Mouse (Mus musculus): ENCODE measurements around the gene Klhdc7a. TPM values are rescaled to one million over a fixed set of nuclear protein-coding genes. Genes with fewer than 3 reads are reported as not detected.

The Klhdc7a gene
- polyA plus RNA-seq, 1 experiment from 2014 or later, result 0.56 TPM

DNA sequence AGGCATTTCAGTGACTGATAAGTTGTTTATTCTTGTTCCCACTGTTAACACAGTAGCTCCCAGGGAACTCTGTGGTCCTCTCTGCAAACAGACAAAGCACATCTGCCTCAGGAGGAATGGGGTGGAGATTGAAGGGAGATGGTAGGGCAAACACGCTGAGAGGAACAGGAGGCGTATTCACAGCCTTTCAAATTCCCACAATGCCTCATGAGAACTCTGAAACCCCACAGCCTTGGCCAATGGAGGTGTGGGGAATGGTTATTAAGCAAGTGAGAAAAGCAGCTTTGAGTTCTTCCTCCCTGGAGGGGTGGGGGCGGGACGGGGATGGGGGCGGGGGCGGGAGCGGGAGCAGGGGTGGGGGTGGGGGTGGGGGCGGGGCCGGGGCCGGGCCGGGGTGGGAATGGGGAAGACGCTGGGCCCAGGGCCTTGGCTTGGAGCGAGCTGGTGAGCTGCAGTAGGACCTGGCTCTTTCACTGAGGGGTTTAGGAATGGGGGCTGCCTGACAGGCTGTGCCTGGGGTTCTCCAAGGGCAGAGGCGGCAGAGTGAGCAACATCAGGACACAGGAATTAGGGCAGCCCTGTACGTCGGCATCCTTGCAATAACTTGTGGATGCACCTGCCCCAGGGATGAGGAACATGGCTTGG, 25.4 kb upstream of the Klhdc7a start:
- DNase-seq (ENCODE audit: low spot score), result no peak
- WGBS, result 4% methylated on average over 15 of the region's 16 CpGs
- ATAC-seq (ENCODE audit: low FRiP score), result 0 out of 2 replicates have a peak, but pooled peaks have one; percentile 19

GRCm38 (mm10) chr4:139986913-139987312, 19.1 kb upstream of the Klhdc7a start:
- 6% methylated on average over 7 of the region's 7 CpGs for WGBS
- Histone ChIP-seq H3K9me3 (ENCODE audit: control insufficient read depth, low read length) (no peaks in the 10 kb centered on the region), H3K4me2 (replicated peaks) (no peak overlapping the region), H3K9ac (no peak overlapping the region), H3K27ac (no peak overlapping the region), H3K27me3 (ENCODE audit: control insufficient read depth, insufficient read depth, low read length) (no peaks in the 10 kb centered on the region), H3K4me1 (replicated peaks; ENCODE audit: control insufficient read depth, insufficient read depth, low read length) (peaks cover 8% of the 10 kb centered on the region; the same call in 1 of the 2 replicates), H3K36me3 (replicated peaks; ENCODE audit: control insufficient read depth, insufficient read depth) (no peaks in the 10 kb centered on the region), H3K4me3 (replicated peaks; ENCODE audit: low read length) (no peak overlapping the region)
- ATAC-seq (ENCODE audit: low FRiP score) (no peak), DNase-seq (ENCODE audit: low spot score) (no peak)

More for the DNA sequence above, 25.4 kb upstream of the Klhdc7a start:
- Histone ChIP-seq H3K27ac (no peak overlapping the region), H3K9me3 (ENCODE audit: control insufficient read depth, low read length) (no peaks in the 10 kb centered on the region), H3K36me3 (replicated peaks; ENCODE audit: control insufficient read depth, insufficient read depth) (no peaks in the 10 kb centered on the region), H3K4me3 (replicated peaks; ENCODE audit: low read length) (no peak overlapping the region), H3K27me3 (ENCODE audit: control insufficient read depth, insufficient read depth, low read length) (no peaks in the 10 kb centered on the region), H3K9ac (no peak overlapping the region; the same call in 1 of the 2 replicates), H3K4me1 (replicated peaks; ENCODE audit: control insufficient read depth, insufficient read depth, low read length) (no peaks in the 10 kb centered on the region; the same call in 1 of the 2 replicates), H3K4me2 (replicated peaks) (no peak overlapping the region)

DNA sequence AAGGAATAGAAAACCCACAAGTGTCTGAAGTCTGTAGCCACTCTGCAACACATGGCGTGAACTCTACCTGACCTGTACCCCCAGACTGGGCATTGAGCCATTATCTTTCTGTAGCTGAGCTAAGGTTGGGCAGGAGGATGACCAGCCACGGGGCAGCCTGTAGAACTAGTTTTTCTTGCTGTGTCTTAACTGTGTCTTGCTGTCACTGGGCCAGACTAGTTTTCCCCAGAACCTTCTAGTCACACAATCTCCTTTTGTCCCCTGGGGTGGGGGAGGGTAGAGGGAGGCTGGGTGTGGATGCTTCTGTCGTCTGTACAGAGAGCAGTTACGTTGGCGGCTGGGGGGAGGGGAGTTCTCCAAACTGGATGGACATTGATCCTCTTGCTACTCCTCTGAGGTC, 10.9 kb upstream of the Klhdc7a start:
- H3K36me3 ChIP-seq (replicated peaks; ENCODE audit: control insufficient read depth, insufficient read depth), result no peaks in the 10 kb centered on the region
- no peak for DNase-seq (ENCODE audit: low spot score)
- H3K27ac ChIP-seq, result no peak overlapping the region
- H3K4me1 ChIP-seq (replicated peaks; ENCODE audit: control insufficient read depth, insufficient read depth, low read length), result peaks cover 15% of the 10 kb centered on the region
- no peaks in the 10 kb centered on the region for H3K27me3 ChIP-seq (ENCODE audit: control insufficient read depth, insufficient read depth, low read length)
- H3K4me2 ChIP-seq (replicated peaks), result no peak overlapping the region
- no peak overlapping the region for H3K9ac ChIP-seq
- H3K9me3 ChIP-seq (ENCODE audit: control insufficient read depth, low read length), result no peaks in the 10 kb centered on the region
- no peak overlapping the region for H3K4me3 ChIP-seq (replicated peaks; ENCODE audit: low read length)
- 33% methylated on average over 5 of the region's 5 CpGs for WGBS
- no peak for ATAC-seq (ENCODE audit: low FRiP score)

DNA sequence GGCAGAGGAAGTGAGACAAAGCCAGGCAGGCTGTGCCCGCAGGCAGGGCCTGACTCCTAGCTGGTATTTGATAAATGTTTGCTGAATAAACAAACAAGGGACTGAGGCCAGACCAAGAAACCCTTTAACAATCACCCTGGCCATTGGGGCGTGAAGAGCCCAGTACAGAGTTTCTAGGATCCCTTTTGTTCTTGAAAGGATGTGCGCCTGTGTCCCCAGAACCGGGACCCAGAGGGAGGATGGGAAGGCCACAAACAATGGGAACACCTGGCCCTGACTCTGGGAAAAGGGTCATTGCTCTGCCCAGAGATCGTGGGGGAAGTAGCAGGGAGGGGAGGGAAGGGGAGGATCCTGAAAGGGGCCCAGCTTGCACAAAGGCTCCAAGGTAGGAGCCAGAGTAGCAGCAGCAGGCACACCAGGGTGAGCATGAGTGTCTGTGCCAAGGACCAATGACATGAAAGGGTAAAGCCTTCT, 9.5 kb upstream of the Klhdc7a start:
- peaks cover 14% of the 10 kb centered on the region for H3K4me1 ChIP-seq (replicated peaks; ENCODE audit: control insufficient read depth, insufficient read depth, low read length)
- no peaks in the 10 kb centered on the region for H3K9me3 ChIP-seq (ENCODE audit: control insufficient read depth, low read length)
- H3K9ac ChIP-seq, result no peak overlapping the region
- WGBS, result 7% methylated on average over 5 of the region's 5 CpGs
- no peak overlapping the region for H3K4me3 ChIP-seq (replicated peaks; ENCODE audit: low read length)
- H3K27me3 ChIP-seq (ENCODE audit: control insufficient read depth, insufficient read depth, low read length), result no peaks in the 10 kb centered on the region
- no peak for DNase-seq (ENCODE audit: low spot score)
- ATAC-seq (ENCODE audit: low FRiP score), result no peak
- no peak overlapping the region for H3K4me2 ChIP-seq (replicated peaks)
- H3K27ac ChIP-seq, result no peak overlapping the region
- H3K36me3 ChIP-seq (replicated peaks; ENCODE audit: control insufficient read depth, insufficient read depth), result no peaks in the 10 kb centered on the region

GRCm38 (mm10) chr4:139974506-139974905, 6.7 kb upstream of the Klhdc7a start:
- no peak for DNase-seq (ENCODE audit: low spot score)
- no peaks in the 10 kb centered on the region for H3K36me3 ChIP-seq (replicated peaks; ENCODE audit: control insufficient read depth, insufficient read depth)
- H3K9ac ChIP-seq, result no peak overlapping the region
- peaks cover 11% of the 10 kb centered on the region for H3K4me1 ChIP-seq (replicated peaks; ENCODE audit: control insufficient read depth, insufficient read depth, low read length)
- H3K4me3 ChIP-seq (replicated peaks; ENCODE audit: low read length), result no peak overlapping the region
- no peak overlapping the region for H3K4me2 ChIP-seq (replicated peaks)
- peak overlapping the region; percentile 64 for H3K27ac ChIP-seq
- no peaks in the 10 kb centered on the region for H3K9me3 ChIP-seq (ENCODE audit: control insufficient read depth, low read length)
- no peaks in the 10 kb centered on the region for H3K27me3 ChIP-seq (ENCODE audit: control insufficient read depth, insufficient read depth, low read length)
- no peak for ATAC-seq (ENCODE audit: low FRiP score)
- 28% methylated on average over 7 of the region's 7 CpGs for WGBS

GRCm38 (mm10) chr4:139967475-139967891, 343 bp downstream of the Klhdc7a start:
- H3K27me3 ChIP-seq (ENCODE audit: control insufficient read depth, insufficient read depth, low read length), result no peaks in the 10 kb centered on the region
- H3K27ac ChIP-seq, result peak overlapping the region; percentile 21; the same call in 1 of the 2 replicates
- no peaks in the 10 kb centered on the region for H3K9me3 ChIP-seq (ENCODE audit: control insufficient read depth, low read length)
- H3K4me2 ChIP-seq (replicated peaks), result no peak overlapping the region
- DNase-seq (ENCODE audit: low spot score), result no peak
- no peak overlapping the region for H3K9ac ChIP-seq
- 12% methylated on average over 10 of the region's 10 CpGs for WGBS
- no peaks in the 10 kb centered on the region; the same call in 1 of the 2 replicates for H3K4me1 ChIP-seq (replicated peaks; ENCODE audit: control insufficient read depth, insufficient read depth, low read length)
- no peak overlapping the region for H3K4me3 ChIP-seq (replicated peaks; ENCODE audit: low read length)
- H3K36me3 ChIP-seq (replicated peaks; ENCODE audit: control insufficient read depth, insufficient read depth), result no peaks in the 10 kb centered on the region
- no peak for ATAC-seq (ENCODE audit: low FRiP score)

DNA sequence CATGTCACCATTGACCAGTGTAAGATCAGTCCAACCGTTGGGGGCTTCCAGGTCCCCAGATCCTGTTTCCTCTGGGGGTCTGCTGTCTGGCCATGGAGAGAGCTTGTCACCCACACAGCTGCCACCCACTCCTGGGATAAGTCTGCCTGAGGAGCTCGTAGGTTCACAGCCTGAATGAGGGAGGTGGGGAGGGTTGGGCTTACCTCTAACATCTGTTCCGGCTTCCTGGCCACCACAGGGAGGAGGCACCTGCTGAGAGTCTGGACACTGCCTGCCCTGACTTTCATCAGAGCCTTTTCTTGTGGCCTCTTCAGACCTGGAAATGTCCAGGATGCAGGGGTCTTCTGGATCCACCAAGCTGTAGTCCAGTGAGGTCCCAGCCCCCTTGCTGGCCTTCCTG, 845 bp downstream of the Klhdc7a start:
- no peaks in the 10 kb centered on the region for H3K27me3 ChIP-seq (ENCODE audit: control insufficient read depth, insufficient read depth, low read length)
- H3K4me2 ChIP-seq (replicated peaks), result no peak overlapping the region
- H3K4me3 ChIP-seq (replicated peaks; ENCODE audit: low read length), result no peak overlapping the region
- no peaks in the 10 kb centered on the region; the same call in 1 of the 2 replicates for H3K4me1 ChIP-seq (replicated peaks; ENCODE audit: control insufficient read depth, insufficient read depth, low read length)
- no peak for ATAC-seq (ENCODE audit: low FRiP score)
- H3K9ac ChIP-seq, result no peak overlapping the region
- 46% methylated on average over 3 of the region's 3 CpGs for WGBS
- H3K27ac ChIP-seq, result no peak overlapping the region
- no peaks in the 10 kb centered on the region for H3K36me3 ChIP-seq (replicated peaks; ENCODE audit: control insufficient read depth, insufficient read depth)
- no peaks in the 10 kb centered on the region for H3K9me3 ChIP-seq (ENCODE audit: control insufficient read depth, low read length)
- no peak for DNase-seq (ENCODE audit: low spot score)

GRCm38 (mm10) chr4:139965596-139966185, 2.1 kb downstream of the Klhdc7a start:
- Histone ChIP-seq H3K4me1 (replicated peaks; ENCODE audit: control insufficient read depth, insufficient read depth, low read length) (no peaks in the 10 kb centered on the region; the same call in 1 of the 2 replicates), H3K27ac (no peak overlapping the region), H3K9me3 (ENCODE audit: control insufficient read depth, low read length) (no peaks in the 10 kb centered on the region), H3K4me3 (replicated peaks; ENCODE audit: low read length) (no peak overlapping the region), H3K27me3 (ENCODE audit: control insufficient read depth, insufficient read depth, low read length) (no peaks in the 10 kb centered on the region), H3K9ac (no peak overlapping the region), H3K36me3 (replicated peaks; ENCODE audit: control insufficient read depth, insufficient read depth) (no peaks in the 10 kb centered on the region), H3K4me2 (replicated peaks) (no peak overlapping the region)
- WGBS, result 88% methylated on average over 28 of the region's 28 CpGs
- ATAC-seq (ENCODE audit: low FRiP score), result no peak; the same call in 1 of the 2 replicates
- no peak for DNase-seq (ENCODE audit: low spot score)

DNA sequence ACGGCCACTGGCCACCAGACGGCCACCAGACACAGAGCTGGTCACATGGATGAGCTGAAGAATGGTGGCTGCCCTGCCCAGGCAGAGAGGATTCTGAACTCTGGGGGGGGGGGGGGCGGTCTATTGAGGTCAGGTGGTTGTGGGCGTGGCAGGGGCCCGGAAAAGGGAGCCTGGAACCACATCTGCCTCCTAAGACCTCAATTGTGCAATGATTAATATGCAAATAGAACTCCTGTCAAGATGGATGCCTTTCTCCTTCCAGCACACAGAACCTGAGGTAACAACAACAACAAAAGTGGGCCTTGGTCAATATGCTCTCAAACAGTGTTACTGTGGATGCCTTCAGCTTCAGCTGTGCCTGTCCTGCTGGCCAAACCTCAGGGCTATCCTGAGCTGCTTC, 3.4 kb downstream of the Klhdc7a start:
- no peaks in the 10 kb centered on the region for H3K27me3 ChIP-seq (ENCODE audit: control insufficient read depth, insufficient read depth, low read length)
- H3K4me1 ChIP-seq (replicated peaks; ENCODE audit: control insufficient read depth, insufficient read depth, low read length), result peaks cover 6% of the 10 kb centered on the region; the same call in 1 of the 2 replicates
- ATAC-seq (ENCODE audit: low FRiP score), result no peak
- no peak overlapping the region for H3K4me3 ChIP-seq (replicated peaks; ENCODE audit: low read length)
- 71% methylated on average over 4 of the region's 5 CpGs for WGBS
- DNase-seq (ENCODE audit: low spot score), result no peak
- no peaks in the 10 kb centered on the region for H3K36me3 ChIP-seq (replicated peaks; ENCODE audit: control insufficient read depth, insufficient read depth)
- H3K9me3 ChIP-seq (ENCODE audit: control insufficient read depth, low read length), result no peaks in the 10 kb centered on the region
- no peak overlapping the region for H3K4me2 ChIP-seq (replicated peaks)
- H3K27ac ChIP-seq, result no peak overlapping the region
- H3K9ac ChIP-seq, result no peak overlapping the region

Data from hindbrain, embryonic 14.5 days (tissue).